Mouse (Mus musculus) hematopoietic stem cell, adult 5-6 weeks (primary cell): ENCODE results near the gene Dis3l2. TPM values are rescaled to one million over a fixed set of nuclear protein-coding genes. Genes with fewer than 3 reads are reported as not detected.

Experiments
- ATAC-seq, 2 experiments: fragments of 125-278 bp in 1 of 2; replicated peaks in 1 of 2; 2 replicates each; pipeline ENCODE4 v1.8.0; 2016 to 2017; ENCODE audit warnings: inconsistent platforms in 2 of 2, mild to moderate bottlenecking in 2 of 2, moderate number of reproducible peaks in 2 of 2, low read depth in 1 of 2, moderate TSS enrichment in 1 of 2; ENCODE audit not compliant: low FRiP score in 2 of 2, poor library complexity in 2 of 2, severe bottlenecking in 2 of 2, insufficient read depth in 1 of 2, low TSS enrichment in 1 of 2
- total RNA-seq: library from RNA; stranded (forward); fragments of 172-1452, 232-1000 nt; gene quantifications from 2 replicates; pipeline ENCODE4 v1.2.3, GENCODE M21; 2017

Dis3l2 gene
- total RNA-seq, 1 experiment from 2014 or later = 42.1 TPM

DNA sequence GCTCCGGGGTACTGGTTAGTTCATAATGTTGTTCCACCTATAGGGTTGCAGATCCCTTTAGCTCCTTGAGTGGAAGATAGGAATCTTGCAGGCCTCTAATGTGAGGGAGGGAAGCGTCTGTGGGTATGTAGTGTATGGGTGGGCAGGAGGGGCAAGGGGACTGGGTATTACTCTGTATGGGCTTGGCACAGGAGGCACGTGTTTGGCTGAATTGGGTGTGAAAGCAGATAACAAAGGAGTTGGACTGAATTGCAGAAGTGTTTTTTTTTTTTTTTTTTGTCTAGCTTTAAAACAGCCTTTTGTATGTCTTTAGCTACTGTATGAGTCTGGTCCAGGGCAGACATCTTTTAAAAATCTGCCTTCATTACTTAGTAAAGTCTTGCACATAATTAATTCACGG, 5.9 kb downstream of the Dis3l2 start:
- ATAC-seq = no peak

DNA sequence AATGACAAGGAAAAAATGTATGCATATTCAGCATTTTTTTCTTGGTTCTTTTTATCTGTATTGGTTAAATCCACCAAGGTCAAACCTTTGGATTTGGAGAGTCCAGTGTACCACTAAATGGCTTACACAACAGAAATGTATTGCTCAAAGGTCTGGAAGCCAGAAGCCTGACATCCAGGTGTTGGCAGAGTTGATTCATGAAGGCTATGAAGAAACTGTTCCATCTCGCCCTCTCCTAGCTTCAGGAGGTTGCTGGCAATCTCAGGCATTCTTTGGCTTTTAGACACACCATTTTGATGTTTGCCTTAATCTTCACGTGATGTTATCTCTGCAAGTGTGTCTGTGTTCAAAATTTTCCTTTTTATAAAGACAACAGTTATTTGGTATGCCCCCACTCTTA, 8.4 kb downstream of the Dis3l2 start:
- ATAC-seq = no peak

DNA sequence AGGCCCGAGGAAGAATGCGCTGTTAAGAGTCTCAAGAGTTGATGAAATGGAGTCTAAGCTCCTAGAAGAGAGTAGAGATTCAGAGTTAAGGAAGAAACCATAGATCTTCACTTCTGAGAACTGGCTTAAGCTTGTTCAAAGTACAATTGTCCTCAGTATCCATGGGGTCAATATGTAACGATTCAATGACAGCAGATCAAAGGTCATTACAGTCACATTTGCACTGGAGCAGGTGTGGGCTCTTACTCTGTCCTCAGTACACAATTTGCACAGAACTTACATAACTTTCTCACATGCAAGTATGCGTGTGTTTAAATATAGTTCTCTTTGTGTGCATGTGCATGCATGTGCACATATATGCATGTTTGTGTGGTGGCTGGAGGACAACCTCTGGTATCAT, 9.4 kb downstream of the Dis3l2 start:
- ATAC-seq = no peak

DNA sequence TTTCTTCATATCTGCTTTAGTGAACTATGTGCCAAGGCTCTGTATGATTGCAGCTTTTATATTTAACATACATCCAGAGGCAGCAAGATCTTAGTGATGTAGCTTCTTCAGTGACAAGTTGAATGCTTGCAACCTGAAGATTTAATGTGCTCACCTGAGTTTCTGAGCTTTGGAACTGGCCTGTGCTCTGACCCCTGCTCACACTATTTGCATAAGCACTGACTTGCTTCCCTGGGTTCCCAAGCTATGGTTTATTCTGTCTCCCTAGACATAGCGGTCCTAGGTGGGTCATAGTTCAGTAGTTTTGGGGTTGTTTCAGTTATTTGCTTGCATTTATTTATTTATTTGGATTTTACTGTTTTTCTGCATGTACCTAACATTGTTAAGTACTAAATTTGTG, 14.6 kb downstream of the Dis3l2 start:
- ATAC-seq = no peak

DNA sequence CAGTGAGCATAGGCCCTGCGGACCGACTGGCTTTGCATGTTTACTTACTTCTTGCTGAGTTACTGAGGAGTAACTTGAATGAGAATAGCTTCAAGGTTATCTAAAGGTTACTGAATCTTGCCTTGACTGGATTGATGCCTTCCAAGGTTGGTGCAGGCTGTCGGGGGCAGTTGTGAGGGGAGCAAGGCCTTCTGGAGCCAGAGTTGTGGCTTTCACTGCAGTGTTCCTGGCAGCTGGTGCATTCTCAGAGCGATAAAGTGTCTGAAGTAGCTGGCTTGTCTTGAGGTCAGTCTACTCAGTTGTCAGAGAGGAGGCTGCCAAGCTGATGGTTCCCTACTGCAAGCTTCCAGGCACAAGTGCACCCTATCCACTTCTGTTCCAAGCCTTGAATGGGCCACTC, 15.8 kb downstream of the Dis3l2 start:
- no peak for ATAC-seq

DNA sequence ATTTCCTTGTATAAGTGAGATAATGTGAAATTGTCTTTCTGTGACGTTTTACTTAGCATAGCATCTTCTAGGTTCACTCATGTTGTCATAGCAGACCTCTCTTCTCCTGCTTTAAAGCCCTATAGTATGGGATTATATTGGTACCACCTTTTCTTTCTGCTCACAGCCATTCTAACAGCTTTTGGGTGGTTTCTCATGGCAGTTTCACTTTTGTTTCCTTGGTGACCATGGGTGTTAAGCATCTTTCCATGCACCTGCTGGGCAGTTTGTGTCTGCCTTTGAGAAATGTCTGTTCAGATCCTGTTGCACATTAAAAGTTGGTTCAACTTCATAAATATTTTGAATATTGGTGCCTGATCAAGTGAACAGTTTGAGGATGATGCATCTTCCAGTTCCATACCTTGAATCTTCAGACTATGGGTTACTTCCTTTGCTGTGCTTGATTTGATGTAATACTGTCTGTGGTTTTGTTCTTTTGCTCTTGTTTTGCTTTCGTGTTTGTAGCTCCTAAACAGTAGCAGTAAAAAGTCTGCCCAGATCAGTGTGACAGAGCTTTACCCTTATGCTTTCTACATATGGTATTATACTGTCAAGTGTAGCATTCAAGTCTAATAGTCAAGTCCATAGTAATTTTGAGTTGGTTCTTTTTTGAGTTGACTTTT, 29.7 kb downstream of the Dis3l2 start:
- ATAC-seq = no peak

DNA sequence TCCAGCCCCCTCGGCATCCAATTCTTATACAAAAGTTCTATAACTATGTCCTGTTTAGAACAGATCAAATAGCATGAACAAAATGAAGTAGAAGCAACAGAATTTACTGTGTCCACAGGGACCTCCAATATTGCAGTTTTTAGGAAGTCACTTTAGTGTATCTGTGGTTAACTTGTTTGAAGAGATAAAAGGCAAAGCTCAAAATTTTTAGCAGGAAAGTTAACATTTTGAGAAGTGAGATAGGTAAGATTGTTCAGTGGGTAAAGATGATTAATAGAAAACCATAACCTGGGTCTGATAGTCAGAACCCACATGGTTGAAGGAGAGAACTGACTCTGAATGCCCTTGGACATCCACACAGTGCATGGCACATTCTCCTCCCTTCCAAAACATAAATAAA, 32.8 kb downstream of the Dis3l2 start:
- ATAC-seq = no peak

DNA sequence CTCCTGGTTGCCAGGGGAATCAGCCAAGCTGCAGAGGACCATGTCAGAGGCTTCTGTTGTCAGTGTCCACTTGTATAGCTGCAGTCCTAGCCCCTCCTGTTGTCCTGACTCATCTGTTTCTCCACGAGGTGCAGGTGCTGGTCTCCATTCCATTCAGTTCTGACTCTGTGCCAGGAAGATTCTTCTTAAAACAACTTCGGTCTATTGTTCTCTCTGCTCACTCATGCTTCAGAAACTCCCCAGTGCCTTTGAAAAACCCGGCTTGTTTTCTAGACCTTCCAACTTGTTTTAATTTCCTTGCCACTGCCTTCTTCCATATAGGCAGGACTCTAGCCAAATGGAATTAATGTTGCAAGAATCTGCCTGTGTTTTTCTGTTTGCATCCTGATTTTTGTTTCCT, 39.3 kb downstream of the Dis3l2 start:
- ATAC-seq = no peak

DNA sequence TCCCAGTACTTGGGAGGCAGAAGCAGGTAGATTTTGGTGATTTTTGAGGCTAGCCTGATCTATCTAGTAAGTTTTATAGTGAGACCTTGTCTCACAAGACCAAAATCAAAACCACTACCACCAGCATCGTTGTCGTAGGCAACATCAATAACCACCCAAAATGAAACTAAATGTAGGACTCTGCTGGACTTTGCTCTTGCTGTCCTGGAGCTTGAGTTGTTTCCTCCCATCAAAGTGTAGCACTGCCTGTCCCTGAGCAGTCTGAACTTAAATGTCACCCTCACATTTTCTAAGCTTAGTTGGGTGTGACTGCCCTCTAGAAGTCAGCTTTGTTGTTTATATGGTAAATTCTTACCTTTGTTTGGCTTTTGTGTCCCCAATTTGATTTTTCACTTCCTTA, 43.4 kb downstream of the Dis3l2 start:
- ATAC-seq = no peak

DNA sequence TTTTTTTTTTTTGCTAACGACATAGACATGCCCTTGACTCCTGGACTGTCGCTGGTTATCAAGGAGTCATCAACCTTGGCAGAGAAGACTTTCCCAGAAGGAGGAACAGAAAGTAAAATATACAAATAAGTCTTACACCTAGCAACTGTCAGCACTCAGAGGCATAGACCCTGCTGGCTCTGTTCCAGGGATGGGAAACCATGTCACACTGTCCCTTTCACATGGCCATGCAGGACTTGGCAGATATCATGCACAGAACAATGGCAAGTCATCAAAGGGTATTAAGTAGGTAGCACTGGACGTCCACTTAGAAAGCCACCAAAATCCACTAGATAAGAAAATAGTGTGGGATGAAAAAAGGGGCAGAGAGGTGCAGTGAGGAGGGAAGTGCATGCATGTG, 46.5 kb downstream of the Dis3l2 start:
- ATAC-seq = no peak

DNA sequence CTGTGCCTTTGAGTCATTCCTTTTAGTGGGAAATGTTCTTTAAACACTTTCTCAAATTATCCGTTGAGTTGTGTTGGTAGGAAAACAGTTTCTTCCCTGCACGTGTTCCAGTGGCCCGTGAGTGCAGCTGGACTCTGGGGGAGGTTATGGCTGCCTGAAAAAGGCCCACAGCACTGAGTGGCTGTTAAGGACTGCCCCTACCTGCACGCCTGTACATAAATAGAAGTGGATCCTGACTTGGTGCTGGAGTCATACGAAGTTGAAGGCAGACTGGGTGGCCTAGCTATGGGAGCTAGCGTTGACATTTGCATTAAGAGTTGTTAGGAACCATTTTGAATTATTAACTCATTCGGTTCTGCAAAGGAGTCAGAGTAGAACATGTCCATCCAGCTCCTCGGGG, 49.8 kb downstream of the Dis3l2 start:
- no peak for ATAC-seq

DNA sequence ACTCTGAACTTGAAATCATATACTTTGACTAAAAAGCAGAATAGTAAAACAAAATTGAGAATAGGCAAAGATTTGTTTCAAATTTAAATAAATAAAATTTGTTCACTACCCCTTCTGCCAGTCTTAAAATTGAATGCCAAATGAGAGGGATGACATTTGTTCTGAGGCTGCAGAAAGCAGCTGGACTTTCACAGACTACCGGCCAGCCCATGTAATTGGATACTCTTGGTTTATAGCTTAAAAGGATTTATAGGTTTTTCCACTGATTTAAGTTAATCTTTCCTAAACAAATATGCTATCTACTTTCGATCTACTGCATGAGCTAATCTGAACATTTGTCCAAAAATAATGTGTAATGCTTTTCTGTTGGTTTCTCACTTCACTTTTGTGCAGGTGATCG, 50.7 kb downstream of the Dis3l2 start:
- ATAC-seq = no peak

DNA sequence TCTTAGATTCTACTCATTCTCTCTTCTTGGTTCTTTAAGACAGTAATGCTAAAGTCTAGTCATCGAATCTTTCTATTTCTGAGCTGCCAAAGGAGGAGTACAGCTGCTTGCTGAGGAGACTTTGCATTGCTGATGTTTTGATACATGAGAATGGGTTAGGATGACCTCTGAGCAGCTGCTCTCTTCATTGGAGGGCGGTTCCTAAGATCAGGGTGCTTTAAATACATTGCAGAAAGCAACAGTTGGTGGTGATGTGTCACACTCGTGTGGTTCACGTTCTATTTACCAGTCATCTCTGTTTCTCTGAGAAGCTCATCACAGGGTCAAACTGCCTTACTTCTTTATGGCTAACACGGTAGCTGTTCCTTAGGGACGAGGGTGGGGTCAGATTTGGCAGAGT, 54.5 kb downstream of the Dis3l2 start:
- no peak for ATAC-seq

DNA sequence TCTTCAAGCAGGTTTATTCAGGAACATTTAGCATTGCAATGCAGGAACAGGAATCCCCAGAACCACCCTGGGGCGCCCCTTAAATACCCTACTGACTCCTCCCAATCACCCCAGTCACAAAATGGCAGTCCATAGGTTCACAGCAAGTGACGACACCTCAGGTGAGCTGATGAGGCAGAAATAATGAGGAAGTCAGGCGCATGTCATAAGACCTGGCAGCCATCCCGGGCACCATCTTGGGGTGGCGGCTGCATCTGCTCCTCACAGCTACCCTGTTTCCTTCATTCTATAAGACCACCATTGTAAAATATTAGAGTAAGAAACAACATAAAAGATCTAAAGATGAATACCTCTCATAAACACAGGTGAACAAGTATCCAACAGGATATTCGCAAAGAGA, 58.6 kb downstream of the Dis3l2 start:
- no peak for ATAC-seq

DNA sequence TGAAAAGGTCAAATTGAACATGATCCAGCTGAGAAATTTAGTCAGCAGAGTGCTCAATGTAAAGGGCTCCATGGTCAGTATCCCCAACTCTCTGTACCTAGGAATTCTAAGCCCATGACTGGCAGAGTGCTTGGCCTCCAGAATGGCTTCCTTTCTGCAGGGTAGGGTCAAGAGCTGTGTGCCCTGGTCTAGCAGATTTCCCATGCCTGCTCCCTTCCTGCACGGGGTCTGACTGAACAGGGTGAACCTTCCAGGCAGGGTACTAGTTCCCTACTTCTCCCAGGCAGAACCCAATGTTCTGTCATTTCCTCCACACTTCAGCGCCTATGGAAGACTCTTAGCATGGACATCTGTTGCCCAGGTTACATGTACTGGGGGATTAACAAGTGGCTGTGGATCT, 97.6 kb downstream of the Dis3l2 start:
- no peak for ATAC-seq

DNA sequence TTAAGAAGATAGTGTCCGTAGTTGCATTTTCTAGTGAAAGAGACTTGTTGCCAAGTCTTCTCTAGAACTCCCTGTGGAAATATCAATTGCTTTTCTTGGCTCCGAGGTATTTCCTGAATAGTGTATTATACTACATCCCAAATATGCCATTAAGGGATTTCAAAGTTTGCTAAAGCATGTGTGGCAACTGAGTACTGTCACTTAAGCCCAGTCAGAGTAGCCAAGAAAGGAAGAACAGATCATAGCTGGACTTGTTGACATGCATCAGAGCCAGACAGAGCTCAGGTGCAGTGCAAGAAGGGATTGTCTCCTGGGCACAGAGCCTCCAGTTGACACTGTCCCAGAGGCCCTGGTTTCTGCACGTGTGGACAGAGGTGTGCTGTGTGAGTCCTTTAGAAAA, 108.1 kb downstream of the Dis3l2 start:
- ATAC-seq = no peak

DNA sequence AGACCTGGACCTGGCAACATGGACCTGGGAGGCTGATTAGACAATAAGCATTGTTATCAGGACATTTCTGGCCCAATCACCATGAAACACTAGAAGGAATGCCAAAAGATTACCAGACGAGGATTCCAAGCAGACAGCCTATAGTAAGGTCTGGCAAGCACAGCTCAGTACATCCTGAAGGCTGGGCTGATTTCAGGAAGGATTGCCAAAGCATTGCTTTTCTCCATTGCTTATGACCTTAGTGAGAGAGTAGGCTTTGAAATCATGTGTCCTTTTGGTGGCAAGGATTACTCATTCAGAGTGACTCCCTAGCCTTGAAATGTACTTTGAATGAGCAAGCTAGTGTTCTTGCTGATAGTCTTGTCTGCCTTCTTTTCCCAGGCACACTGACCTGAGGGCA, 118.7 kb downstream of the Dis3l2 start:
- no peak for ATAC-seq

DNA sequence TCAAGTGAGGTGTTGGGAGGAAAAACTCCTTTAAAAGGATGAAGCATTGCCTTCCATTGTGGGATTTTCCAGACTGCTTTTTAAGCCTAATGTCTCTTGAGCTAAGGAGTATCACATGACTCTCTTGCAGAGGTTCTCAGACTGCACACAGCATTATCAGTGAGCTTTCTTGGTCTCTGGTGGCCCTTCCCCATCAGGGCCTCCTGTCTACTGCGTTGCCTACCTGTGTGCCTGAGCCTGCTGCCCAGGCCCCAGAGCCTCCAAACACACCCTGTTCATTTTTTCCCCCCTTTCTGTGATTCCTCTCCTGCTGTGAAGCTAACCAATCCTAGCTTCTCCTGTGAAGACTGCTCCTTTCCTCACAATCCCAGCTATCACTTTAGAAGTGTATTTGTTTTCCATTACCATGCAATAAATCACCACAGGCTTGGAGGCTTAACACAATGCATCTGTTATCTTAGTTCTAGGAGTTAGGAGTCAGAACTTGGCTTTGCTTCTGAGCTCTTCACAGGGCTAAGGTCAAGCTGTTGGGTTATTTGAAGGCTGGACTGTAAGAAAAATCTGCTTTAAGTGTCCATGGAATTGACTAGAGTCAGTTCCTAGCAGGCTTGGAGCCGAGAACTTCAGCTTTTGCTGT, 130.9 kb downstream of the Dis3l2 start:
- ATAC-seq = no peak

DNA sequence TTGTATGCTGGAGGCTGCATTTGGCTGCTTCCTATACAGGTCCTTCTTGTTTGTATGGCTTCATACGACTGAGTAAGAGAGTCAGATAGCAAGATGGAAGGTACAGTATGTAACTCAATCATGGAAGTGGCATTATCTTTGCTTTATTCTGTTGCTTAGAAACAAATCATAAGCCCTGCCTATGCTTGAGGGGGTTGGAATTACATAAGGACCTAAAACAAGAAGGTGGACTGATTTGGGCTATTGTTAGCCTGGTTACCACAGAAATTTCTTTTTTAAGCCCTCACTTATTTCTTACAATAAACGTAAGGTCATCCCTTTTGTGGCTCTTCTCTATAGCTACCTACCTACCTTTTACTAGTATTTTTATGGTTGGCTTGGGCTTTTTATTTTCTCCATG, 131.4 kb downstream of the Dis3l2 start:
- no peak for ATAC-seq
